Mouse (Mus musculus) liver, adult 2 months (tissue): ENCODE measurements around the gene Pigp.

ENCODE experiments used
- CTCF ChIP-seq: fragments of 200-500 bp; IDR thresholded peaks from 2 replicates; pipeline ENCODE4 v1.5.1; 2011; ENCODE audit warnings: low read depth, low read length, control low read depth
- POLR2A ChIP-seq: fragments of 200-500 bp; IDR thresholded peaks from 2 replicates; pipeline ENCODE4 v1.6.1; 2011; ENCODE audit warnings: low read length, control low read depth; ENCODE audit not compliant: insufficient read depth; ENCODE audit errors: extremely low read depth

GRCm38 (mm10) chr16:94349588-94350286, 21.9 kb downstream of the Pigp start:
- TF ChIP-seq CTCF (no peak), POLR2A (no peak)
